Mouse (Mus musculus): ENCODE results near the gene Zfp574.

DNA sequence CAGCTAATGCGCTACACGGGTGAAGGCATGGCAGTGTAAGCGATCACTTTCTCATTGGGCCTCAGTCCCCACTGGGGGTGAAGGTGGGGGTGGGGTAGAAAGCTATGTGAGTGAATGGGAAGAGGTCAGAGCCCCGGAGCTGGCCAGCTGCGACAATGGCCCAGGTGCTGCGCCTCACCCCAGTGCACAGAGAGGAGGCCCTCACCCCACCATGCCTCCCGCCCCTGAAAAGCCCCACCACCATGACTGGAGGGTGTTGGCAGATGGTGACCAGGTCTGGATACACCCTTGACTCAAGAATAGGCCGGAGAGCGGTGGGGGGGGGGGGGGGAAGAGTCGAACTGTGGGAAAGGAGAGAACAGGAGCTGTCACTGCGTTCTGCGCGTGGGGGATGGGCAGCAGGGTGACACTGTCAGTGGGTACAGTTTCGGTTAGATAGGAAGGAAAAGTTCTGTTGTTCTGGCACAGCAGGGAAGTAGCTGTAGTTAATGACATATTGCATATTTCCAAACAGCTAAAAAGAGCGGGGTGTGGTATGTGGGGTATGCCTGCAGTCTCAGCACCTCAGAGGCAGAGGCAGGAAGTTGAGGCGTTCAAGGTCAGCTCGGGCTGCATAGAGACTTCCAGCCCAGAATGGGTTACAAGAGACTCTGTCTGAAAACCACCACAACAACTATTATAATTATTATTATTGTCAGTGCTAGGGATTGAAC lies 34.6 kb downstream of the Zfp574 start:
- TF ChIP-seq ZNF384 (IDR thresholded peaks at IDR 0.05; ENCODE audit: low read depth, low read length) (no peak), CTCF (IDR thresholded peaks at IDR 0.05 in 2 of 3, conservative IDR thresholded peaks at IDR 0.05 in 1 of 3; ENCODE audit: control insufficient read depth in 1 of 3, insufficient read depth in 1 of 3, low read depth in 2 of 3, low read length in 3 of 3, poor library complexity in 1 of 3, severe bottlenecking in 1 of 3) (no peak), HCFC1 (IDR thresholded peaks at IDR 0.05; ENCODE audit: low read depth, low read length) (no peak)

Data from MEL (cell line).